Mouse (Mus musculus) left cerebral cortex, adult 2 months (tissue): Measurements from ENCODE around the gene Flrt1. TPM values are rescaled to one million over a fixed set of nuclear protein-coding genes. Genes with fewer than 3 reads are reported as not detected.

ENCODE experiments used
- DNase-seq, 2 experiments: peaks; one replicate each; pipeline ENCODE4 v3.0.0; 2021 to 2022; ENCODE audit warnings: low spot score in 2 of 2, mixed read lengths in 1 of 2; ENCODE audit errors: extremely low spot score in 1 of 2
- H3K27ac ChIP-seq: fragments of 200-600 bp; 2 replicates; pipeline ENCODE4 v1.8.1; 2022
- H3K4me3 ChIP-seq: fragments of 200-600 bp; 2 replicates; pipeline ENCODE4 v1.8.1; 2022
- CTCF ChIP-seq: fragments of 200-600 bp; IDR thresholded peaks from 2 replicates; pipeline ENCODE4 v1.8.1; 2022; ENCODE audit warnings: antibody characterized with exemption, mild to moderate bottlenecking, moderate library complexity
- intact Hi-C: fragments of 180-260 bp; cut with DNase I; formaldehyde crosslinking; loops from one replicate; pipeline ENCODE4 v1.15.1; 2025
- total RNA-seq, 2 experiments: library from RNA; stranded (reverse); gene quantifications; 2 replicates each; pipeline ENCODE4 v1.2.3; 2021

Gene Flrt1
- total RNA-seq, 2 experiments from 2014 or later = 41.4 to 43.0 TPM

GRCm38 (mm10) chr19:7142207-7142915, 36.8 kb upstream of the Flrt1 start:
- no peak for TF ChIP-seq CTCF
- intact Hi-C loops = no loop called here
- Histone ChIP-seq H3K4me3 (no peak overlapping the region), H3K27ac (peak overlapping the region; percentile 87; the same call in 1 of the 2 replicates)
- no peak for DNase-seq

GRCm38 (mm10) chr19:7140856-7141421, 35.4 kb upstream of the Flrt1 start:
- no peak for TF ChIP-seq CTCF
- intact Hi-C loops = no loop called here
- Histone ChIP-seq H3K4me3 (no peak overlapping the region), H3K27ac (peak overlapping the region; percentile 87)
- DNase-seq = peak in 1 of 2 experiments; percentile 47

- no peak for DNase-seq
- TF ChIP-seq CTCF = no peak
- Histone ChIP-seq H3K4me3 (no peak overlapping the region), H3K27ac (peak overlapping the region; percentile 87)
- intact Hi-C loops = no loop called here
These were observed 34.8 kb upstream of the Flrt1 start for GRCm38 (mm10) chr19:7140373-7140772.

- DNase-seq = no peak
- Histone ChIP-seq H3K27ac (no peak overlapping the region; the same call in 1 of the 2 replicates), H3K4me3 (no peak overlapping the region)
- no peak for TF ChIP-seq CTCF
- intact Hi-C loops = no loop called here
These were observed 33.8 kb upstream of the Flrt1 start for GRCm38 (mm10) chr19:7139321-7139720.

- intact Hi-C loops = no loop called here
- TF ChIP-seq CTCF = no peak
- Histone ChIP-seq H3K4me3 (no peak overlapping the region), H3K27ac (no peak overlapping the region)
- no peak for DNase-seq
These were observed 32.8 kb upstream of the Flrt1 start for GRCm38 (mm10) chr19:7138327-7138726.

GRCm38 (mm10) chr19:7136714-7137498, 31.4 kb upstream of the Flrt1 start:
- TF ChIP-seq CTCF = no peak
- no peak overlapping the region for H3K4me3 ChIP-seq
- H3K27ac ChIP-seq = no peak overlapping the region
- DNase-seq = no peak
- intact Hi-C loops = no loop called here

GRCm38 (mm10) chr19:7136016-7136415, 30.5 kb upstream of the Flrt1 start:
- intact Hi-C loops = no loop called here
- DNase-seq = peak in 1 of 2 experiments; percentile 44
- Histone ChIP-seq H3K27ac (peak overlapping the region; percentile 59; the same call in 1 of the 2 replicates), H3K4me3 (no peak overlapping the region)
- no peak for TF ChIP-seq CTCF

GRCm38 (mm10) chr19:7135525-7135924, 30.0 kb upstream of the Flrt1 start:
- no peak overlapping the region for H3K4me3 ChIP-seq
- TF ChIP-seq CTCF = no peak
- H3K27ac ChIP-seq = peak overlapping the region; percentile 59; the same call in 1 of the 2 replicates
- intact Hi-C loops = no loop called here
- no peak for DNase-seq

GRCm38 (mm10) chr19:7134631-7135091, 29.1 kb upstream of the Flrt1 start:
- intact Hi-C loops = no loop called here
- peak overlapping the region; percentile 37 for H3K27ac ChIP-seq
- H3K4me3 ChIP-seq = no peak overlapping the region
- no peak for TF ChIP-seq CTCF
- no peak for DNase-seq

- no peak overlapping the region for H3K4me3 ChIP-seq
- no peak for TF ChIP-seq CTCF
These were observed 27.9 kb upstream of the Flrt1 start for GRCm38 (mm10) chr19:7133436-7133835.

GRCm38 (mm10) chr19:7130317-7130716, 24.8 kb upstream of the Flrt1 start:
- Histone ChIP-seq H3K4me3 (no peak overlapping the region), H3K27ac (no peak overlapping the region)
- TF ChIP-seq CTCF = no peak
- DNase-seq = no peak
- intact Hi-C loops = no loop called here

More at GRCm38 (mm10) chr19:7133436-7133835, 27.9 kb upstream of the Flrt1 start:
- intact Hi-C loops = no loop called here
- DNase-seq = no peak
- H3K27ac ChIP-seq = no peak overlapping the region
